Mouse (Mus musculus) urinary bladder, postnatal 36 days (tissue): ENCODE results near the gene Gm7030.
"Not testable (repeated sequence)": the region's sequence is repeated elsewhere in the genome, so short reads cannot be mapped to it uniquely, and the experiment has no call there.

Source experiments
- DNase-seq, 2 experiments: peaks; one replicate each; pipeline ENCODE4 v3.0.0; 2022; ENCODE audit warnings: low spot score in 2 of 2, mixed read lengths in 1 of 2

Gm7030 gene

DNA sequence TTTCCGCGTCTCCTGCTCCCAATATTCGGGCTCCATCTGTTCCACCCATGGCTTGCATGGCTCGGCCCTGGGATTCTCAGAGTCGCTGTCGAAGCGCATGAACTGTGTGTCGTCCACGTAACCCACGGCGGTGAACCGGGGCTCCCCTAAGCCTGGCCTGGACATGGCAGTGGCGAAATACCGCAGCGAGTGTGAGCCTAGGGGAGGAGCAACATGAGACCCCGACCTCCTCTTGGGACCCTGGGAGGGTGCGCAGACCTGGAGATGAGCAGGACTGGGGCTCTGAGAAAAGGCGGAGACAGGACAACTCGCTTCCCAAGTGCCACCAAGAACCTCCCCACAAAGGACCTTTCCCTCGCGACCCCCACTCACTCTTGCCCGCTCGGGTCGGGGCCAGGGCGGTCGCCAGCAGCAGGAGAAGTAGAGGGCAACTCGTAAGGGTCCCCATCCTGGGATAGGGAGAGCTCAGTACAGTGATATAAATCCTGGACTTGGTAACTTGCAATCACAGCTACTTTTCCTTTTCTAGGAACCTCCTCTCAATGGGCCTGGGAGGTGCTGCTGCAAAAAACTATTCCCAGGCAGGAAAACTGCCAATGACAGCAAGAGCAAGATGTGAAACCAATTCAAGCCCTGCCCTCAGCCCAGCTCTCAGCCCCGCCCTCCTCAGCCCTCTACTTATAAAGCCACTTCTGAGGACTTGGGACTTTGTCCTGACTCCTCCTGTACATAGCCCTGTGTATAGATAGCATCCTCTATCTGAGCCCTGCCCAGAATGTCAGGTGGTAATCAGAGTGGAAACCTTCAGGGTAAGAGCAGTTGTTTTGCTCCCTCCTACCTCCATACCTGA, at the start of gene Gm7030:
Gm7030 (minus strand) TSS at position 458 of the 850 bp plus-strand sequence.
- DNase-seq: not testable (repeated sequence)

DNA sequence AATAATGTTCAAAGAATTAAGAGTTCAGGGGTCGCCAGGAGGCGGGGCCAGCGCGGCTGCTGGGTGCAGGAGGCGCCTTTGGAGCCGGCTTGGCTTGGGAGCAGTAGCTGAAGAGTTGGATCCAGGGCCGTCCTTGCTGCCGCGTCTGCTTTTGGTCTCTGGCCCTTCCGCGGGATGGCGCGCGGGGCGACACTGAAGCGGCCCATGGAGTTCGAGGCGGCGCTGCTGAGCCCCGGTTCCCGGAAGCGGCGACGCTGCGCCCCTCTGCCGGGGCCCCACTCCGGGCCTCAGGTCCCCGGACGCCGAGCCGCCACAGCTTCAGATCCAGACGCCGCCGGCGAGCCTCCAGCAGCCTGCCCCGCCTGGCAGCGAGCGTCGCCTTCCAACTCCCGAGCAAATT, 49.7 kb upstream of the Gm7030 start:
- not testable (repeated sequence) for DNase-seq

DNA sequence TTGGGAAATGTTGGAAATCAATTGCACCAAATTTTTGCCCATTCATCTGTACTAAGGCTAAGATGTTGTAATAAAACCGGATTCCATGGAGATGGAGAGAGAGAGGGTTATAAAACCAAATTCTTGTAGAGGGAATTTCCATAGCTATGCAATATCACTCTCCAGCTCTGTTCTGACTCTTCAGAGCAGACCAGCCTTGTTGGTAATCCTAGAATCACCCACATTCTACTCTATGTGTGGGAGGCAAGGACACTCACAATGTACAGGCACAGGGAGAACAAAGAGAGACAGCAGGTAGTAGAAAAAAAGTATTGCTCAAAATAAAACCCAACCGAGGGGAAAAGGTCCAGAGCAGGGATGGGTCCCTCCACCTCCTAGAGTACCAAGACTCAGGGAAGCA, 46.9 kb upstream of the Gm7030 start:
- DNase-seq: not testable (repeated sequence)

DNA sequence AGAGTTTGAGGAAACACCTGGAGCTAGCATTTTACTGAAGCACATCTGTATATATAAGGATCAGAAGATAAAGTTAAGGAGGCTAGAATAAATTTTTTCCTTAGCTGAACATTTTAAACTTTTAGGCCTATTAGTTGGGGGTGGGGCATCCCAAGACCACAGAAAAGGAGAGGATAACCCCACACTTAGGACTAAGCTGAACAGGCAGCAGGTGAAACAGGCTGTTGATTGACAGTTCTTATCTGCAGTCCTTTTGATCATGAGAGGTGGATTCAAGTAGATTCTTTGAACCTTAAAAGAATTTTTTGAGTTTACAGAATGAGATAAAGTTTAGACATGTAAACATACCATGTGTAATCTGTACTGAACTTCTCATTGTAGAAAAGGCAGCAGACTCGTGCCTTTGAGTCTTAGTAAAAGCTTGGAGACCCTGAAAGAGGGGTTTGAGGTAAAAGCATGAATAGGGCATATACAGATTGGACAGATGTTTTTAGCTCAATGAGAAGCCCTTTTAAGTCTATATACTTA, 41.1 kb upstream of the Gm7030 start:
- no peak for DNase-seq

DNA sequence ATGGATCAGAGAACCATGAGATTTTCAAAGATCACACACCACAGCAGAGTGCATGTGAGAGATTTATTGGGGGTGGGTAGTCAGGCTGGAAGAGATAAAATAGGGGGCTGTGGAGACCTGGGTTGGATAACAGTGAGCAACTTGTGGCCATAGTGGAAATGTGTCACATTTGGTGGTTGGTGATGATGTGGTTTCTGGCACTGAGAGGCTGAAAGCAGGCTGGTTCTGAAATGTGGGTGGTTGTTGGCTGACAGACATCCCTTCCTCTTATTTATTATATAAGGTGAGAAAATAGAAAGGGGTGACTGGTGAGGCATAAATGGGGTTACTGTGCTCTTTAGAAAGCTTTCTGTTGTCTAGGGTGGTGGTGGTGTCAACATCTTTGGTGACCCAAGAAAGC, 40.5 kb upstream of the Gm7030 start:
- no peak for DNase-seq

DNA sequence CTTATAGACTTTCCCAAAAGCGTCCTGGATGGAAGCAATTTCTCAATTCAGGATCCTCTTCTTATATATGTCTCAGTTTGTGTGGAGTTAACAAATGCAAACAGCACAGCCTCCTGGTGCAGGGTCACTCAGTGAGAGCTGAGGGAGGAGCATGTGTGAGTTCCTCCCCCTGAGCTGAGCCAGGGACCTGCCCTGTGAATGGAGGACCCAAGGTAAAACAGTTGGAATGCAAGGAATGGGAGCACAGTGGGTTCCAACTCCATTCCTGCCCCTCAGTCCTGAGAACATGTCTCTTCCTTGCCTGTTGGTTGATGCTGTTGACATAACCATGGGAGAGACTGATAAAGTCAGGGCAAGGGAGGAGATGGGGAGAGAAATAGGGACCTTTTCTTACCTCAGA, 39.9 kb upstream of the Gm7030 start:
- not testable (repeated sequence) for DNase-seq

DNA sequence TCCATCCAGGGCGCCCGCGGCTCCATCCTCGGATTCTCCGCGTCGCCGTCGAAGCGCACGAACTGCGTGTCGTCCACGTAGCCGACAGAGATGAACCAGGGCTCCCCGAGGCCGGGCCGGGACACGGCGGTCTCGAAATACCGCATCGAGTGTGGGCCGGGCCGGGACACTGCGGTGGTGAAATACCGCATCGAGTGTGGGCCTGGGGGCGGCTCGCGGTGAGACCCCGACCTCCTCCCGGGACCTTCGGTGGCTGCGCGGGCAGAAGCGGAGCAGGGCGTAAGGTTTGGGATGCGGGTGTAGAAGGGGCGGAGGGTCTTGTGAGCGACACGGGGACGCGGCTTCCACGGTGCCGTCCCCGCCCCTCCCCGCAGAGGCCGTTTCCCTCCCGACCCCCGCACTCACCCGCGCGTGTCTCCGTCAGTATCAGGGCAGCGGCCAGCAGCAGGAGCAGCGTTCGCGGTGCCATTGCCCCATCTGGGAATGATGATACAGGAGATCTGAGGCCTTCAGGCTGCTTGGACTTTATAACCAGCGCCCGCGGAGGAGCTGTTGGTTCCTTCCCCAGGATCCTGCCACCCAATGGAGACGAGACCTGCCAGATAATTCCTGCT, 38.9 kb upstream of the Gm7030 start, which contains the start of gene Gm8909:
Gm8909 (minus strand) TSS at position 499 of the 614 bp plus-strand sequence.
- no peak for DNase-seq

DNA sequence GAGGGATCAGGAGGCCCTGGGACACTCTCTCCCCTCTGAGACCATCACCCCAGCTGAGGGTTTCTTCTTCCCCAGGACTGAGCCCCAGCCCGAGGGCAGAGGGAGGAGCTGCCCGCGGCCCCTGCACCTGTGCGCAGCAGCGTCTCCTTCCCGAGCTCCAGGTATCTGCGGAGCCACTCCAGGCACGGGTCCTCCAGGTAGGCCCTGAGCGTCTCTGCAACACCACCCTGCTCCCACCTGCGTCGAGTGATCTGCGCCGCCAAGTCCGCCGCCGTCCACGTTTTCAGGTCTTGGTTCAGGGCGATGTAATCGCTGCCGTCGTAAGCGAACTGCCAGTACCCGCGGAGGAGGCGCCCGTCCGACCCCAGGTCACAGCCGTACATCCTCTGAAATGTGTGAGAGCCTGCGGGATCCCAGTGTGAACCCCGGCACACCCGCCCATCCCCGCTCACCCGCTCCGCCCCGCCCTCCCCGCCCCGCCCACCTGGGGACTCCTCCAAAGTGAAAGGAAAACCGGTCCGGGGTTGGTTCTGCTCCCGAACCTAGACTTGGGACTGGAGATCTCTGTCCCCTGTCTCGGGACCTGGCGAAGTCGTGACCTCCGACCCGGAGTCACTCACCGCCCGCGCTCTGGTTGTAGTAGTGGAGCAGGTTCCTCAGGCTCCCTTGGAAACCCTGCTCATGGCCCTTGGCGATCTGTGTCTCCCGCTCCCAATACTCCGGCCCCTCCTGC, 38.2 kb upstream of the Gm7030 start:
- DNase-seq: no peak

DNA sequence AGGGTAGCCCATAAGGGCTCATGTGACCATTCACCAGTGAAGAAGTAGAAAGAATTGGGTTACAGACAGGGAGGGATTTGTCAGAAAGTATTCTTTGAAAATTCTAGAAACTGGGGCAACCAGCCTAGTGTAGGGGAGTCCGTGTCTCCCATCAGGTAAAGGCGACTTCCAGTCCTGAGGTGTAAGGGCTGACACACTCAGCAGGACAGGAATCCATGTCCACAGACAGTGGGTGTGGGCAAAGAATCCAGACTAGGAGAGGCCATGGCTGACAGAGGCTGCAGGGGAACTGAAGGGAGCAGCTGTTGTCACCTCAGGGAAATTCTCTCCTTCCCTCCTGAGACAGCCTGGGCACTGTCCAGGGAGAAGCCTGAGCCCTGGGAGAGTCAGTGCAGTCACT, 37.7 kb upstream of the Gm7030 start:
- not testable (repeated sequence) for DNase-seq

DNA sequence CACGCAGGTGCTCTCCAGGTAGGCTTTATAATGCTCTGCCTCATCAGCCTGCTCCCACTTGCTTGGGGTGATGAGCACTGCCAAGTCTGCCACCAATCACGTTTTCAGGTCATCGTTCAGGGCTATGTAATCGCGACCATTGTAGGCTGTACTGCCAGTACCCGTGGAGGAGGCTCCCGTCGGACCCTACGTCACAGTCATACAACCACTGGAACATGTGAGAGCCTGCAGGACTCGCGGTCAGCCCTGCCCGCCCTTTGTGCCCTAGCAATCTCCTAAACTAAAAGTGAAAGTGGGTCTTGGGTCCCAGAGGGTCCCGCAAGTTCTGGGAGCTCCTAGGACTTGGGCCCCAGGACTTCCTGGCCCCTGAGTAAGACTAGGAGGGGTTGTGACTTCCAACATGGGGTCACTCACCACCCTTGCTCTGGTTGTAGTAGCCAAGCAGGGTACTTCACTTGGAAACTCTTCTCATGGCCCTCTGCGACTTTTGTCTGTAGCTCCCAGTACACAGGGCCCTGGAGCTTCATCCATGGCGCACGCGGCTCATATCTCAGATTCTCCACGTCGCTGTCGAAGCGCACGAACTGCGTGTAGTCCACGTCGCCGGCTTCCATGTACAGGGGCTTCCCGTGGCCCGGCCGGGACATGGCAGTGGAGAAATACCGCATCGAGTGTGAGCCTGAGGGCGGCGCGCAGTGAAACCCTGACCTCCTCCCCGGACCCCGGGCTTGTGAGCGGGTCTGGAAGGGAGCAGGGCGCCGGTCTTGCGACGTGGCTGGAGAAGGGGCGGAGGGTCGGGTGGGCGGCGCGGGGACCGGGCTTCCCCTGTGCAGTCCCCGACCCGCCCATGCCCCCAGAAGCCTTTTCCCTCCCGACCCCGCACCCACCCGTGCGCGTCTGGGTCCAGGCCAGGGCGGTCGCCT, 32.2 kb upstream of the Gm7030 start:
- DNase-seq: no peak

DNA sequence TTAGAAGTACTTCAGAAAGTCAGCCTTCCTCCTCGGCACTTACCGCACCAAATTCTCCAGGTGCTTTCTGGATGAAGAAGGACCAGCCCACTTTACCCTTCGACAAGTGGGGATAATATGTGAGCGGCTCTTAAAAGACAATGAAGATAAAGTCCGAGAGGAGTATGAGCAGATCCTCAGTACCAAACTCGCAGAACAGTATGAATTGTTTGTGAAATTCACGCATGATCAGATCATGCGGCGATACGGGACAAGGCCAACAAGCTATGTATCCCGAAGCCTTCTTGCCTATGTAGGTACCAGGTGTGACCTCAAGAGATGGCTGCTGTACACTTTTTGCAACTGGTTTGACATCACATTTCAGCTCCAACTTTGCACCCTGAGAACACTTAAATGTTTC, 29.0 kb upstream of the Gm7030 start:
- DNase-seq: not testable (repeated sequence)

DNA sequence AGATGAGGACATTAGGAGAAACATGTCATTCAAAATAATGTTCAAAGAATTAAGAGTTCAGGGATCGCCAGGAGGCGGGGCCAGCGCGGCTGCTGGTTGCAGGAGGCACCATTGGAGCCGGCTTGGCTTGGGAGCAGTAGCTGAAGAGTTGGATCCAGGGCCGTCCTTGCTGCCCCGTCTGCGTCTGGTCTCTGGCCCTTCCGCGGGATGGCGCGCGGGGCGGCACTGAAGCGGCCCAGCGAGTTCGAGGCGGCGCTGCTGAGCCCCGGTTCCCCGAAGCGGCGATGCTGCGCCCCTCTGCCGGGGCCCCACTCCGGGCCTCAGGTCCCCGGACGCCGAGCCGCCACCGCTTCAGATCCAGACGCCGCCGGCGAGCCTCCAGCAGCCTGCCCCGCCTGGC, 28.6 kb upstream of the Gm7030 start:
- not testable (repeated sequence) for DNase-seq

DNA sequence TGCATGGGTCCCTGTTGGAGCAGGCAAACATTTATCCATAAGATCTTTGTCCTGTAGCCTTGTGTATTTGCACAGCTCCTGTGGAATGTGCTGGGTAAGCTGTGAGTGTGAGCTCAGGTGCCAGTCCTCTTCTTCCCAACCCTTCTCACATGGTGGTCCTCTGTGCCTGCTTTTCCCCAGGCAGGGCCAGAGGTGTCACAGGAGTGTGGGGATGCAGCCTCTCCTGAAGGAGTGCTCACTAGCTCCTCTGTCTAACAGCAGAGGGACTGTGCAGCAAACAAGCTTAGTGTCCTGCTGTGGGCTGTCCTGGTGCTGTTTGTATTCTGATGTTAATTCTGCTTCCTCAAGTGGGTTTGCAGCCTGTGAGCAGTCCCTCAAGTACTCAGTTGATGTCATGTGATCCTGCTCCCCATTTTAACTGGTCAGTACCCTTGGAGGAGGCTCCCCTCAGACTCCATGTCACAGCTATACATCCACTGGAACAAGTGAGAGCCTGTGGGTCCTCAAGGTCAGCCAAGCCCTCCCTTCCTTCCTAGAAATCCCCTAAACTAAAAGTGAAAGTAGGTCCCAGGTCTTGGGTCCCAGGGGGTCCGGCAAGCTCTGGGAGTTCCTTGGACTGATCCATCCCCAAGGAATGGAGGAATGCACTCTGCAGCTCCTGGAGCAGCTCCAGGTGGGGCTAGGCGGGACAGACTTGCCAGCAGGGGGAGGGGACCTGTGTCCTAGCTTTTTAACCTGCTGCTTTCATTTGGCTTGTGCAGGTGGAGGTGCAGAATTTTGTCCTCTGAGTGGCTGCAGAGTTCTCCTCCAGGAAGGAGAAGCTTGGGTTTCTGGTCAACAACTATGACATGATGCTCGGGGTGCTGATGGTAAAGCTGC, 25.3 kb upstream of the Gm7030 start:
- DNase-seq: no peak

DNA sequence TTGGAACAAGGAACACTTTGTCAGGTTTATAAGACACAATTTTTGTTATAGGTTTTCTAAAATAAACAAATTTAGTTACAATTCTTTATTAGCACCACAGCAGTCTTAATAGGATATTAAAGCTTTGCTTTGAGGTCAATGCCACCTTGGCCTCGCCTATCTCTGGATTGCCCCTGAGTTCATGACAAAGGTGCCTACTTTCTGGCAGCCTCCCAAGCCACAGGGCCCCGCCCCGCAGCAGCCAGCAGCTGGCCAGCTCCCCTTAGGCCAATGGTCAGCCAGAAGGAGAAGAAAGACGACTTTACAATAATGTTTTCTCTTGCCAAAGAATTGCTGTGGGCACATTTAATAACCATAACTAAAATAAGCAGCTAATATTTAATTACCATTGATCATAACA, 22.0 kb upstream of the Gm7030 start:
- not testable (repeated sequence) for DNase-seq

DNA sequence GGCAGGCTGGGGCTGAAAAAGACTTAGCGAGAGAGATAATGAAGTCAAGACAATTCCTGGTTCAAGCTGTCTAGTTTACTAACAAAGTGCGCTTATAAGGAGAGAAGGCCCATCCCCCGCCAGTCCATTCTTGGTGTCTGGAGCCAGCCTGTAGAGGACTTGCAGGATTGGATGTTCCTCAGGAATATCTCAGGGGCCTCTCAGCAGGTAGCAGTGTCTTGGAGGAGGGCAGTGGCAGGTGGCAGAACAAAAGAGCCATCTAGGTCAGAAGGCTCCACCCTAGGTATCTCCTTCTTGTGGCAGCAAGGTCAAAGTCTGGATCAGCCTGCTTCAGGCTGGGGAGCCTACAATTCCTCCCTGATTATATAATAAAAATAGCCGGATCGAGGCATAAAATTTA, 19.2 kb upstream of the Gm7030 start:
- not testable (repeated sequence) for DNase-seq

DNA sequence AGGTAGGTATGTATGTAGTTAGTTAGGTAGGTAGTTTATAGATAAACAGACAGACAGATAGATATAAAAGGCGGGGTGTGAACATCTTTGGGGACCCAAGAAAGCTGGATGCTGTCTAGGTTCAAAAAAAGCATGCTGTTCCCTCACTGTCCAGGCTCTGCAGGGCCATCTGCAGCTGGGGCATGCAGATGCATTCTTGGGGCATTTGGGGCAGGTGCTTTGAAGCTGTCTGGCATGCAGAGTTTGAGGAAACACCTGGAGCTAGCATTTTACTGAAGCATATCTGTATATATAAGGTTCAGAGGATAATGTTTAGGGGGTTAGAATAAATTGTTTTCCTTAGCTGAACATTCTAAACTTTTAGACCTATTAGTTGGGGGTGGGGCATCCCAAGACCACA, 17.7 kb upstream of the Gm7030 start:
- not testable (repeated sequence) for DNase-seq

DNA sequence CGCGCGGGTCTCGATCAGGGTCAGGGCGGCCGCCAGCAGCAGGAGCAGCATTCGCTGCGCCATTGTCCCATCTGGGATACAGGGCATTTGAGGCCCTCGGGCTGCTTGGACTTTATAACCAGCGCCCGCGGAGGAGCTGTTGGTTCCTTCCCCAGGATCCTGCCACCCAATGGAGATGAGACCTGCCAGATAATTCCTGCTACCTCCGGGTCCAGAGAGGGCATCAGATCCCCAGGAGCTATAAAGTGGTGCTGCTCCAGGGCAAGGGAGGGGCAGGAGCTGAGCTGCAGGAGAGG, 16.6 kb upstream of the Gm7030 start:
- not testable (repeated sequence) for DNase-seq

DNA sequence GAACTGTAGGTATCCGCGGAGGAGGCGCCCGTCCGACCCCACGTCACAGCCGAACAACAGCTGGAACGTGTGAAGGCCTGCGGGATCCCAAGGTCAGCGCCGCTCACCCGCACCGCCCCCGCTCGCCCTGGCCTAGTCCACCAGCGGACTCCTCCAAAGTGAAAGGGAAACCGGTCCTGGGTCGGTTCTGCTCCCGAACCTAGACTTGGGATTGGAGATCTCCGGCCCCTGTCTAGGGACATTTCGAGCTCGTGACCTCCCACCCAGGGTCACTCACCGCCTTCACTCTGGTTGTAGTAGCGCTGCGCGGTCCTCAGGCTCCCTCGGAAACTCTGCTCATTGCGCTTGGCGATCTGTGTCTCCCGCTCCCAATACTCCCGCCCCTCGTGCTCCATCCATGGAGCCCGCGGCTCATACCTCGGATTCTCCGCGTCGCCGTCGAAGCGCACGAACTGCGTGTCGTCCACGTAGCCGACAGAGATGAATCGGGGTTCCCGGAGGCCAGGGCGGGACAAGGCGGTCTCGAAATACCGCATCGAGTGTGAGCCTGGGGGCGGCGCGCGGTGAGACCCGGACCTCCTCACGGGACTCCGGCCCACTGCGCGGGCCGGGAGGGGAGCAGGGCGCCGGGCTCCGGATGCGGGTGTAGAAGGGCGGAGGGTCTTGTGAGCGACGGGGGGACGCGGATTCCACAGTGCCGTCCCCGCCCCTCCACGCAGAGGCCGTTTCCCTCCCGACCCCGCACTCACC, 16.1 kb upstream of the Gm7030 start:
- DNase-seq: no peak

DNA sequence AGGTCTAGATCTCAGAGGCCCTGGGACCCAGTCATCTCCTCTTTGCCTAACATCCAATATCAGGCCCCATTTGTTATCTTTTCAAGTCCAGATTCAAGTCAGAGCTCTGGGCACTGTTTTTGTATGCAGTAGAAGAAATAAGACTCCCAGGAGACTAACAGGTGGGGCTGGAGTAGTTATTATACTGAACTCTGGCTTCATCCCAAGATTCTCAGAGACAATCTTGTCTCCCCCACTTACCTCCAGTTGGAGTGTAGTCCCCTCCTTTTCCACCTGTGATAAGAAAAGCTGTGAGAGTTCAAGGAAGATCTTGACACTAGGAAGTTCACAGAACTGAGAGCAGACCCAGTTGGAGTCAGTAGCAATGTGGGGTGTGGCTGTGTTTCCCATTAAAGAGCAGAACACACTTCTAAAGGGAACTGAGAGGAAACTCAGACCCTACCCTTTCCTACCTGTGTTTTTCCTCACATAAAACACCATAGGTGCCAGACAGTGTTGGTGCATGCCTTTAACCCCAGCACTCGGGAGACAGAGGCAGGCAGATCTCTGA, 7.1 kb upstream of the Gm7030 start:
- DNase-seq: not testable (repeated sequence)
